Mouse (Mus musculus): ENCODE results near the gene Cyp4a10. TPM values are rescaled to one million over a fixed set of nuclear protein-coding genes. Genes with fewer than 3 reads are reported as not detected.

Gene Cyp4a10
- polyA plus RNA-seq, 1 experiment from 2014 or later = not detected

GRCm38 (mm10) chr4:115575255-115575654, 57.2 kb downstream of the Cyp4a10 start:
- Histone ChIP-seq H3K36me3 (ENCODE audit: control insufficient read depth, insufficient read depth, low read length) (no peaks in the 10 kb centered on the region), H3K4me1 (ENCODE audit: control insufficient read depth, insufficient read depth, low read length) (no peaks in the 10 kb centered on the region), H3K4me2 (no peak overlapping the region), H3K4me3 (ENCODE audit: low read depth, low read length) (no peak overlapping the region), H3K9me3 (replicated peaks; ENCODE audit: control insufficient read depth, low read length) (no peaks in the 10 kb centered on the region), H3K9ac (ENCODE audit: low read depth, low read length) (no peak overlapping the region), H3K27ac (ENCODE audit: low read depth, low read length) (no peak overlapping the region), H3K27me3 (ENCODE audit: control insufficient read depth, insufficient read depth, low read length) (no peaks in the 10 kb centered on the region)
- no peak for ATAC-seq (replicated peaks; ENCODE audit: insufficient number of reproducible peaks, low FRiP score, low TSS enrichment)
- 70% methylated on average over 3 of the region's 3 CpGs for WGBS (ENCODE audit: insufficient replicate concordance)

GRCm38 (mm10) chr4:115575776-115576175, 57.7 kb downstream of the Cyp4a10 start:
- Histone ChIP-seq H3K4me3 (ENCODE audit: low read depth, low read length) (no peak overlapping the region), H3K27me3 (ENCODE audit: control insufficient read depth, insufficient read depth, low read length) (no peaks in the 10 kb centered on the region), H3K4me2 (no peak overlapping the region), H3K36me3 (ENCODE audit: control insufficient read depth, insufficient read depth, low read length) (no peaks in the 10 kb centered on the region), H3K9ac (ENCODE audit: low read depth, low read length) (no peak overlapping the region), H3K4me1 (ENCODE audit: control insufficient read depth, insufficient read depth, low read length) (no peaks in the 10 kb centered on the region), H3K27ac (ENCODE audit: low read depth, low read length) (no peak overlapping the region), H3K9me3 (replicated peaks; ENCODE audit: control insufficient read depth, low read length) (no peaks in the 10 kb centered on the region)
- WGBS (ENCODE audit: insufficient replicate concordance) = 69% methylated on average over 2 of the region's 2 CpGs
- ATAC-seq (replicated peaks; ENCODE audit: insufficient number of reproducible peaks, low FRiP score, low TSS enrichment) = no peak

GRCm38 (mm10) chr4:115583036-115583435, 65.0 kb downstream of the Cyp4a10 start:
- H3K4me3 ChIP-seq (ENCODE audit: low read depth, low read length) = no peak overlapping the region
- no peaks in the 10 kb centered on the region for H3K27me3 ChIP-seq (ENCODE audit: control insufficient read depth, insufficient read depth, low read length)
- H3K9me3 ChIP-seq (replicated peaks; ENCODE audit: control insufficient read depth, low read length) = no peaks in the 10 kb centered on the region
- no peak overlapping the region for H3K4me2 ChIP-seq
- H3K36me3 ChIP-seq (ENCODE audit: control insufficient read depth, insufficient read depth, low read length) = no peaks in the 10 kb centered on the region
- no peak overlapping the region for H3K9ac ChIP-seq (ENCODE audit: low read depth, low read length)
- no peaks in the 10 kb centered on the region for H3K4me1 ChIP-seq (ENCODE audit: control insufficient read depth, insufficient read depth, low read length)
- peak; percentile 76 for ATAC-seq (replicated peaks; ENCODE audit: insufficient number of reproducible peaks, low FRiP score, low TSS enrichment)
- no peak overlapping the region for H3K27ac ChIP-seq (ENCODE audit: low read depth, low read length)

Other genes with a start within 250 kb of the Cyp4a10 start
- not detected in 2 replicates for gene Cyp4a12a, start 219.2 kb upstream of the Cyp4a10 start, polyA plus RNA-seq (2014; fragmentation: Nextera tagmentation; extraction: Ambion mirVana)
- gene Cyp4a12b, start 106.6 kb upstream of the Cyp4a10 start, polyA plus RNA-seq (2014; fragmentation: Nextera tagmentation; extraction: Ambion mirVana) = not detected in 2 replicates
- not detected in 2 replicates for gene Cyp4a30b, start 65.7 kb upstream of the Cyp4a10 start, polyA plus RNA-seq (2014; fragmentation: Nextera tagmentation; extraction: Ambion mirVana)
- gene Cyp4a14, start 22.1 kb upstream of the Cyp4a10 start, polyA plus RNA-seq (2014; fragmentation: Nextera tagmentation; extraction: Ambion mirVana) = not detected in 2 replicates
- not detected in 2 replicates for gene Cyp4a31, start 45.4 kb downstream of the Cyp4a10 start, polyA plus RNA-seq (2014; fragmentation: Nextera tagmentation; extraction: Ambion mirVana)
- not detected in 2 replicates for gene Cyp4a32, start 82.7 kb downstream of the Cyp4a10 start, polyA plus RNA-seq (2014; fragmentation: Nextera tagmentation; extraction: Ambion mirVana)
- 0.53 and 0.83 TPM in 2 replicates for gene Cyp4b1, start 129.5 kb downstream of the Cyp4a10 start, polyA plus RNA-seq (2014; fragmentation: Nextera tagmentation; extraction: Ambion mirVana)
- gene Efcab14, start 219.5 kb downstream of the Cyp4a10 start, polyA plus RNA-seq (2014; fragmentation: Nextera tagmentation; extraction: Ambion mirVana) = 42.8 and 43.2 TPM in 2 replicates

Measured in heart, embryonic 11.5 days (tissue).